Mouse (Mus musculus) liver, embryonic 13.5 days (tissue): Measurements from ENCODE around the gene Cd9. TPM values are rescaled to one million over a fixed set of nuclear protein-coding genes. Genes with fewer than 3 reads are reported as not detected.
A peak's percentile ranks its signal among the peaks of the same experiment; 100 is the strongest.

Experiments
- ATAC-seq: fragments of 200-750 bp; cut with Nextera tagmentation; 2 replicates; pipeline ENCODE4 v1.8.0; 2017; ENCODE audit warnings: low read depth, mild to moderate bottlenecking, moderate number of reproducible peaks, moderate library complexity
- DNase-seq: peaks from one replicate; pipeline ENCODE4 v3.0.0; 2022
- H3K27ac ChIP-seq: fragments of 300-500 bp; sonication (generic); 2 replicates; pipeline ENCODE4 v1.5.1; 2015; ENCODE audit warnings: moderate library complexity, mild to moderate bottlenecking, inconsistent platforms
- H3K27me3 ChIP-seq: fragments of 300-500 bp; sonication (generic); 2 replicates; pipeline ENCODE4 v1.6.1; 2015; ENCODE audit warnings: mild to moderate bottlenecking, inconsistent platforms
- H3K36me3 ChIP-seq: fragments of 300-500 bp; sonication (generic); 2 replicates; pipeline ENCODE4 v1.6.1; 2015; ENCODE audit warnings: mild to moderate bottlenecking, inconsistent platforms
- H3K4me1 ChIP-seq: fragments of 300-500 bp; sonication (generic); replicated peaks from 2 replicates; pipeline ENCODE4 v1.6.1; 2015; ENCODE audit warnings: inconsistent platforms
- H3K4me2 ChIP-seq: fragments of 300-500 bp; sonication (generic); 2 replicates; pipeline ENCODE4 v1.6.1; 2015; ENCODE audit warnings: inconsistent platforms, mild to moderate bottlenecking, moderate library complexity
- H3K4me3 ChIP-seq: fragments of 300-500 bp; sonication (generic); replicated peaks from 2 replicates; pipeline ENCODE4 v1.5.1; 2015; ENCODE audit warnings: mild to moderate bottlenecking, inconsistent platforms
- H3K9ac ChIP-seq: fragments of 300-500 bp; sonication (generic); 2 replicates; pipeline ENCODE4 v1.6.1; 2015; ENCODE audit warnings: mild to moderate bottlenecking, inconsistent platforms
- H3K9me3 ChIP-seq: fragments of 300-500 bp; sonication (generic); replicated peaks from 2 replicates; pipeline ENCODE4 v1.6.1; 2016; ENCODE audit warnings: inconsistent platforms
- WGBS: fragments of 180-500 bp; shearing (Covaris S2); methylation state at CpG from one replicate; pipeline ENCODE4 v1.1.7; 2015; ENCODE audit not compliant: insufficient replicate concordance; 5-methylcytosine and 5-hydroxymethylcytosine counted together
- polyA plus RNA-seq: library from polyadenylated mRNA; unstranded; fragments of >200 nt; fragmentation: Nextera tagmentation; extraction: Ambion mirVana; gene quantifications from 2 replicates; pipeline ENCODE4 v1.2.1, GENCODE M21; 2015

Cd9 gene
- polyA plus RNA-seq, 1 experiment from 2014 or later: 92.5 TPM

GRCm38 (mm10) chr6:125483515-125484312, 10.9 kb downstream of the Cd9 start:
- 70% methylated on average over 12 of the region's 12 CpGs for WGBS
- peaks cover 79% of the 10 kb centered on the region for H3K4me1 ChIP-seq
- no peaks in the 10 kb centered on the region for H3K36me3 ChIP-seq
- ATAC-seq (no peak), DNase-seq (no peak)
- H3K4me2 ChIP-seq: no peak overlapping the region
- no peak overlapping the region for H3K4me3 ChIP-seq
- H3K9ac ChIP-seq: no peak overlapping the region
- H3K9me3 ChIP-seq: no peaks in the 10 kb centered on the region
- H3K27ac ChIP-seq: no peak overlapping the region
- no peaks in the 10 kb centered on the region for H3K27me3 ChIP-seq

GRCm38 (mm10) chr6:125482427-125482831, 12.2 kb downstream of the Cd9 start:
- Histone ChIP-seq H3K27ac (no peak overlapping the region; the same call in 1 of the 2 replicates), H3K9ac (no peak overlapping the region), H3K4me3 (no peak overlapping the region), H3K4me1 (peaks cover 91% of the 10 kb centered on the region), H3K36me3 (no peaks in the 10 kb centered on the region), H3K4me2 (peak overlapping the region; percentile 46), H3K9me3 (no peaks in the 10 kb centered on the region), H3K27me3 (no peaks in the 10 kb centered on the region)
- no peak for ATAC-seq
- 34% methylated on average over 5 of the region's 5 CpGs for WGBS
- DNase-seq: no peak

GRCm38 (mm10) chr6:125481667-125482390, 12.8 kb downstream of the Cd9 start:
- Histone ChIP-seq H3K27ac (peak overlapping the region; percentile 79), H3K4me3 (no peak overlapping the region), H3K4me1 (peaks cover 96% of the 10 kb centered on the region), H3K9ac (peak overlapping the region; percentile 28), H3K27me3 (no peaks in the 10 kb centered on the region), H3K9me3 (no peaks in the 10 kb centered on the region), H3K36me3 (no peaks in the 10 kb centered on the region), H3K4me2 (peak overlapping the region; percentile 46)
- WGBS: 11% methylated on average over 7 of the region's 7 CpGs
- ATAC-seq (peak; percentile 30; the same call in 1 of the 2 replicates), DNase-seq (peak; percentile 36)

- Histone ChIP-seq H3K9me3 (no peaks in the 10 kb centered on the region), H3K27ac (peak overlapping the region; percentile 79), H3K4me1 (peaks cover 98% of the 10 kb centered on the region), H3K36me3 (no peaks in the 10 kb centered on the region), H3K9ac (peak overlapping the region; percentile 28), H3K4me3 (0 out of 2 replicates have a peak overlapping the region, but pooled peaks have one; percentile 4), H3K4me2 (peak overlapping the region; percentile 46), H3K27me3 (no peaks in the 10 kb centered on the region)
- DNase-seq: no peak
- 15% methylated on average over 12 of the region's 12 CpGs for WGBS
- peak; percentile 22 for ATAC-seq
Observed at GRCm38 (mm10) chr6:125480396-125481361, 13.9 kb downstream of the Cd9 start.

GRCm38 (mm10) chr6:125479359-125479758, 15.2 kb downstream of the Cd9 start:
- ATAC-seq (no peak), DNase-seq (no peak)
- Histone ChIP-seq H3K4me3 (no peak overlapping the region), H3K27me3 (no peaks in the 10 kb centered on the region), H3K27ac (no peak overlapping the region), H3K36me3 (no peaks in the 10 kb centered on the region), H3K9ac (no peak overlapping the region), H3K4me1 (peaks cover 100% of the 10 kb centered on the region), H3K9me3 (no peaks in the 10 kb centered on the region), H3K4me2 (no peak overlapping the region)
- 73% methylated on average over 9 of the region's 9 CpGs for WGBS

GRCm38 (mm10) chr6:125478135-125479128, 16.2 kb downstream of the Cd9 start:
- Histone ChIP-seq H3K36me3 (no peaks in the 10 kb centered on the region), H3K4me1 (peaks cover 100% of the 10 kb centered on the region), H3K4me3 (no peak overlapping the region), H3K27me3 (no peaks in the 10 kb centered on the region), H3K9me3 (no peaks in the 10 kb centered on the region), H3K9ac (no peak overlapping the region), H3K27ac (0 out of 2 replicates have a peak overlapping the region, but pooled peaks have one; percentile 50), H3K4me2 (no peak overlapping the region)
- DNase-seq (no peak), ATAC-seq (no peak)
- WGBS: 74% methylated on average over 16 of the region's 16 CpGs

- WGBS: 66% methylated on average over 9 of the region's 9 CpGs
- DNase-seq: no peak
Observed at GRCm38 (mm10) chr6:125476826-125477589, 17.6 kb downstream of the Cd9 start.

GRCm38 (mm10) chr6:125476090-125476489, 18.5 kb downstream of the Cd9 start:
- WGBS: 30% methylated on average over 8 of the region's 8 CpGs

More at GRCm38 (mm10) chr6:125476826-125477589, 17.6 kb downstream of the Cd9 start:
- Histone ChIP-seq H3K27me3 (no peaks in the 10 kb centered on the region), H3K4me3 (no peak overlapping the region), H3K9me3 (no peaks in the 10 kb centered on the region), H3K36me3 (no peaks in the 10 kb centered on the region), H3K4me2 (no peak overlapping the region), H3K4me1 (peaks cover 100% of the 10 kb centered on the region), H3K27ac (peak overlapping the region; percentile 56), H3K9ac (no peak overlapping the region)
- no peak for ATAC-seq

GRCm38 (mm10) chr6:125475184-125475583, 19.4 kb downstream of the Cd9 start:
- 50% methylated on average over 1 of the region's 1 CpGs for WGBS
- H3K4me2 ChIP-seq: no peak overlapping the region
- H3K27ac ChIP-seq: no peak overlapping the region
- H3K36me3 ChIP-seq: no peaks in the 10 kb centered on the region
- peaks cover 93% of the 10 kb centered on the region for H3K4me1 ChIP-seq
- no peak for DNase-seq
- no peak overlapping the region for H3K9ac ChIP-seq
- H3K9me3 ChIP-seq: no peaks in the 10 kb centered on the region
- no peak for ATAC-seq
- no peaks in the 10 kb centered on the region for H3K27me3 ChIP-seq
- H3K4me3 ChIP-seq: no peak overlapping the region

More at GRCm38 (mm10) chr6:125476090-125476489, 18.5 kb downstream of the Cd9 start:
- Histone ChIP-seq H3K27me3 (no peaks in the 10 kb centered on the region), H3K27ac (0 out of 2 replicates have a peak overlapping the region, but pooled peaks have one; percentile 56), H3K4me1 (peaks cover 100% of the 10 kb centered on the region), H3K9me3 (no peaks in the 10 kb centered on the region), H3K36me3 (no peaks in the 10 kb centered on the region), H3K4me2 (no peak overlapping the region), H3K4me3 (no peak overlapping the region), H3K9ac (no peak overlapping the region)
- DNase-seq (peak; percentile 42), ATAC-seq (no peak)
